Mouse (Mus musculus) embryo, embryonic 11 days (tissue): ENCODE results near the gene Vmn2r99.

Experiments
- DNase-seq: peaks from one replicate; pipeline ENCODE4 v3.0.0-alpha.2; 2015

Gene Vmn2r99

GRCm38 (mm10) chr17:19361649-19362048 lies at the start of gene Vmn2r99:
TSS of gene Vmn2r99 (plus strand) at chr17:19361949.
- no peak for DNase-seq

- no peak for DNase-seq
Observed at GRCm38 (mm10) chr17:19437623-19438022, 75.9 kb downstream of the Vmn2r99 start.

GRCm38 (mm10) chr17:19444932-19445331 lies 83.2 kb downstream of the Vmn2r99 start:
- no peak for DNase-seq
